Mouse (Mus musculus) WW6 (cell line): ENCODE data around the gene Gm5426.
"Not testable (repeated sequence)": the region's sequence is repeated elsewhere in the genome, so short reads cannot be mapped to it uniquely, and the experiment has no call there.

Source experiments
- DNase-seq: peaks from one replicate; pipeline ENCODE4 v3.0.0-alpha.2; 2013; ENCODE audit warnings: low read depth, low spot score

Gene Gm5426

GRCm38 (mm10) chr10:96136451-96136850 lies at the start of gene Gm5426:
Gene Gm5426 (plus strand): TSS chr10:96136603.
- not testable (repeated sequence) for DNase-seq

GRCm38 (mm10) chr10:96089744-96090143 lies 46.7 kb upstream of the Gm5426 start:
- no peak for DNase-seq

- DNase-seq = no peak
Measured at GRCm38 (mm10) chr10:96090388-96090787, 46.0 kb upstream of the Gm5426 start.

GRCm38 (mm10) chr10:96093890-96094531 lies 42.4 kb upstream of the Gm5426 start:
- DNase-seq = no peak

- no peak for DNase-seq
Measured at GRCm38 (mm10) chr10:96094559-96094958, 41.8 kb upstream of the Gm5426 start.

GRCm38 (mm10) chr10:96096730-96097129 lies 39.7 kb upstream of the Gm5426 start:
- no peak for DNase-seq

GRCm38 (mm10) chr10:96101035-96101434 lies 35.4 kb upstream of the Gm5426 start:
- DNase-seq = no peak

DNA sequence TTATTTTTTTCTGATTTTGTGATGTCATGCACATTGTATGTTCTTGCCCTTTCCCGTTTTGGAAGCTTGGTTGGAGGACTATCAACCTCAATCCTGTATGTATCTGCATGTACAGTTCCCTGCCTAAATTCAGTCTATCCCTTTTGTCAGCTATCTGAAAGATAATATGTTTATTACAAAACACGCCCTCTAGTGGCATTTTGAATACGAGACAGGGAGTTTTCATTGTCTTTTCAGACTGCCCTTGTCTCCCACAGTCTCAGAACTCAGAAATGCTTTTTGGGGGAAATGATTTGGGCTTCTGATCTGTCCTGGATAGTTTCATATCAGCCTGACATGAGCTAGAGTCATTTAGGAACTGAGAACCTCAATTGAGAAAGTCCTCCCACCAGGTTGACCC lies 32.2 kb upstream of the Gm5426 start:
- no peak for DNase-seq

DNA sequence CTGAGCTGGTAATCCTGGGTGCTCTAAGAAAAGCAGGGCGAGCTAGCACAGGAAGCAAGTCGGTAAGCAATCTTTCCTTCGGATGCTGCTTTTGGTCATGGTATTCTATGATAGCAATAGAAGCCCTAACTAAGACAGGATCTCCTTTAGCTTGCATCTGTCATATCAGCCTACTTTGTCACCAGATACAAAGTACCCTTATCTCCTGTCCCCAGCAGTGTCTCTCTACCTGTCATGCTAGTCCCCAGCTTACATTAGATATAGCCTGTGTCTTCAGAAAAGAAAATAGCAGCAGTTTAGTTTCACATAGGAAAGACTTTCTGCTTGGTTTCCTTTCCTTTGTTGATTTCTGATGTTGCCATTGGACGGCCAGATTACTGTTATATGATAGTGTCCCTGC lies 31.8 kb upstream of the Gm5426 start:
- no peak for DNase-seq

DNA sequence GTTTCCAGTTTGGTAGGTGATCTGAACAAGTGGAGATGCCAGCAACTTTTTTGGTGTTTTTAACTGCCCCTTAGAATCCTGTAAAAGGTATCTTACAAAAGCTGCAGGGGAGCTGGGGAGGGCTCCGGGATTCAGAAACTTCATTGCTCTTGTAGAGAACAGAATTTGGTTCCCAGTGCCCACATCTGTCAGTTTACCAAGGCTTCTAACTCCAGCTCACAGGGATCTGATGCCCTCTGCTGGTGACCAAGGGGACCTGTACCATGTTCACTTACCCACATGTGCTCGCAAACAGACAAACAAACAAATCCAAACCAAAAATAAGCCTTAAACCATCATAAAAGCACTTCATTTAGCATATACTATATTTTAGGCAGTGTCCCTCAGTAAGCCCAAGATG lies 31.3 kb upstream of the Gm5426 start:
- DNase-seq = no peak

DNA sequence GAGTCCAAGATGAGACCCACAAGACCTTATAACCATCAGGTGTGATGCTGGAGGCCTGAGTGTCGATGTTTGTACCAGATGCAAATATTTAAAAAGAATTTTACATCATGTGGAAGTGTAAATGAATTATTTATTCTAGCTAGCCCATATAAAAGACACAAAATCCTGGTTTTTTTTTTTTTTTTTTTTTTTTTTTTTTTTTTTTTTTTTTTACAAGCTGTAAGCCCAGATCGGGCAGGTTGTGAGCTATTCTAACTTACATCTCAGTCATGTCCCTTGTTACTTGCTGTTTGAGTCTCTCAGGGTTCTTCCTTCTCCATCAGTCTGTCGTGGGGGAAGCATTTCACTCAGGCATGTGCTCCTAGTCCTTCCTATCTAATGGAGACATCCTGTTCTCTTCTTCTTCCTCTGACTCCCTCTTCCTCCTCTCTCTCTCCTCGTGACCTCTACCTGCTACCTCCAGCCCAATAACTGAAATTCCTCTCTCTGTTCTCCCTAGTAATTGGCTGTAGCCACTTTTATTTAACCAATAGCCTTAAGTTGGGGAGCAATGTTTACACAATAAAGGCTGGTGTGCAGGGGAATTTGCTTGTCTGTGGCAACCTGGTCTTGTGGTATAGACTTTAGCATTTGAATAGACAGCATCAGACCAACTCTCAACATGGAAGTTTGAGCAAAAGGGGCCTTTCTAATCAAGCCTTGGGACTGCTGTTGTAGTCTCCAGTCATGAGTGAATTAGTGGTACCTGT lies 29.3 kb upstream of the Gm5426 start:
- DNase-seq = no peak

DNA sequence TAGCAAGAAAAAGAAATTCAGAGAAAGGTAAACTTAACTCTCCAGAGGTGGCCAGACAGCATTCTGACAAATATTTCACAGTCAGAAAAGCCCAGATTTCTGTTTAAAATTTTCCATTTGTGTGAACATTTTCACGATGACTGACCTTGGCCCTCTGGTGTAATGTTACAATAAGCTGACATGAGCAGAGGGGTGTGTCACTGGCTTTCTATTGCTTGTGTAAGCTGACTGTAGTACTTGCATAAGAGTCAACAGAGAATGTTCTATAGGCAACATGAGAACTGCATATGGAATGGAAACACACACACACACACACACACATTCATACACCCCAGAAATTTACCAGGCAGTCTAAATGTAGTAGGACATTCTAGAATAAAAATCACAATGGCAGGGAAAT lies 28.6 kb upstream of the Gm5426 start:
- no peak for DNase-seq

GRCm38 (mm10) chr10:96115325-96115724 lies 21.1 kb upstream of the Gm5426 start:
- no peak for DNase-seq

DNA sequence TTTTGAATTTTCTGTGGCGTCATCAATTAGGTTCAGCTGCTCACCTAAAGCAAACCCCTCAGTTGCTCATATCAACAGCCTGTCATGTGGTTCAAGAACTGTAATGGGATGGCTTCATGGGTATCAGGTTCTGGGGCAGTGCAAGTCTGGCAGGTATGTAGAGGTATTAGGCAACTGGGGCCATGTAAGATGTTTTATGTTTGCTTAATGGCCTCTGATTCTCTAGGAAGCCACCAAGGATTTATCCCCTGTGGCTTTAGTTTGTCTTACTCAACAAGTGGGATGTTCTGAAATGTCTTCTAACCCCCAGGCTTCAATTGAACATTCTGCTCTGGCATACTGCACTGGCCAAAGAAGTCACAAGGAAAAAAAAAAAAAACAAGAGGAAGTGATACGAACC lies 15.6 kb upstream of the Gm5426 start:
- DNase-seq = no peak

DNA sequence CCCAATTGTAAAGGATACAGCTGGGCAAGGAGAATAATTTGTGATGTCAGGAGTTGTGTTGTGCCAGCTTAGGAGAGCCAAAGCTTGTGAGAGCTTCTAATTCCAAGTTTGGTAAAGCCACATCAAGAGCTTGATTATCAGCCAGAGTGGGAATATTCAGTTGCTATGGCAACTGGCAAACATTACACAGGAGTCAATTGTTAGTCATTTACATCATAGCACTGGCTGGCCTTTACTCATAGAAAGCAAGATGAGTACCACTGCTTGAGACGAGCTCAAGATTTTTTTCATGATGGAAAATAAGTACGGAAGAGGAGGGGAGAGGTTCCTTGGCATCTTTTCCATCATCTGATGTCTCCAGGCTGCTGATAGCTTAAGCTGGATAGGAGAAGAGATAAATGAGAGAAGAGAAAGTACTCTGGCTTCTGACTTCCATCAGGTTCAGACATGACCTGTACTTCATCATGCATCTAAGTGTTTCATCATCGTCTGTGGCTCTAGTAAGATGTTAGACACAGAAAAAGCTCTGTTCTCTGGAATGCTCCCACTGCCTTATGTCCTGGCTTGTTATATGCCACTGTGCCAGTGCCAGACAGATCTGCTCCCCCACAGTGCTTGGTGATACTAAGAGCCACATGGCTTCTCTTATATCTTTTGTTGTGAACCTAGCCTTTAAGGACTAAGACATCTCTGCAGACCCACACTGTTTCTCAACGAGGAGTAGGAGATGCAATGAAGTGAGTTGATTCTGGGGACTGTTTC lies 15.0 kb upstream of the Gm5426 start:
- no peak for DNase-seq

- DNase-seq = no peak
Measured at GRCm38 (mm10) chr10:96123885-96124284, 12.5 kb upstream of the Gm5426 start.

- no peak for DNase-seq
Measured at GRCm38 (mm10) chr10:96124290-96124689, 12.1 kb upstream of the Gm5426 start.

- DNase-seq = no peak
Measured at GRCm38 (mm10) chr10:96125771-96126454, 10.5 kb upstream of the Gm5426 start.

- no peak for DNase-seq
Measured at GRCm38 (mm10) chr10:96129213-96129612, 7.2 kb upstream of the Gm5426 start.

GRCm38 (mm10) chr10:96130406-96130805 lies 6.0 kb upstream of the Gm5426 start:
- no peak for DNase-seq

- no peak for DNase-seq
Measured at GRCm38 (mm10) chr10:96131112-96131511, 5.3 kb upstream of the Gm5426 start.

DNA sequence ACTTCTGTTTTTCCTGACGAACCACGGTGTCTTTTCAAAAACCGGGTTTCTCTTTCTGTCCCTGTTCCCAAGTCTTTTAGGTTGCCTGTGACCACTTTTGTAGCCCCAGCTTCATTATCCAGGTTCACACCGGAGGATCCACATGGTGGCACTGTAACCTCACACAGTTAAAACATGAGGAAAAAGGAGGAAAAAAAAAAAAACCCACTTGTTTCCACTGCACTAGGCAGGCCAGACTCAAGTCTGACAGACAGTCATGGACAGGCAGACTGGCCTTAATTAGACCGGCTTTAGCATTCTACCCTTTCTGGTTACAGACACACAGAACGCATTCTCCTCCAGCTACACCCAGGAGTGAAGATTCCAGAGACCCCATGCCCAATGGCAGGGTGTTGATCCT lies 4.2 kb upstream of the Gm5426 start:
- peak; percentile 20 for DNase-seq
